Mouse (Mus musculus) MEL (cell line): Measurements from ENCODE around the gene Vcp. TPM values are rescaled to one million over a fixed set of nuclear protein-coding genes. Genes with fewer than 3 reads are reported as not detected.

Source experiments
- DNase-seq: peaks from one replicate; pipeline ENCODE4 v3.0.0; 2011; ENCODE audit warnings: low read depth, low spot score
- H3K27ac ChIP-seq: 2 replicates; pipeline ENCODE4 v1.5.1; 2012; ENCODE audit warnings: low read depth, mild to moderate bottlenecking, control low read depth, low read length, moderate library complexity; ENCODE audit not compliant: control insufficient read depth
- H3K27me3 ChIP-seq, 2 experiments: fragments of 150-350 bp in 1 of 2; sonication (generic) in 1 of 2; 2 replicates each; pipeline ENCODE4 v1.6.1; 2012; ENCODE audit warnings: low read length in 2 of 2, mild to moderate bottlenecking in 2 of 2, improper control_type of control experiment in 1 of 2, moderate library complexity in 1 of 2; ENCODE audit not compliant: insufficient read depth in 2 of 2, control insufficient read depth in 1 of 2
- H3K36me3 ChIP-seq, 2 experiments: 2 replicates each; pipeline ENCODE4 v1.6.1; 2012 to 2014; ENCODE audit warnings: low read length in 2 of 2, improper control_type of control experiment in 1 of 2, inconsistent platforms in 1 of 2, mild to moderate bottlenecking in 1 of 2; ENCODE audit not compliant: insufficient read depth in 2 of 2, control insufficient read depth in 1 of 2
- H3K4me1 ChIP-seq, 2 experiments: fragments of 150-350 bp in 1 of 2; sonication (generic) in 1 of 2; 2 replicates each; pipeline ENCODE4 v1.6.1; 2012; ENCODE audit warnings: low read length in 2 of 2, improper control_type of control experiment in 1 of 2, mild to moderate bottlenecking in 1 of 2; ENCODE audit not compliant: insufficient read depth in 2 of 2, control insufficient read depth in 1 of 2
- H3K4me3 ChIP-seq, 2 experiments: fragments of 150-350 bp in 1 of 2; sonication (generic) in 1 of 2; 2 replicates each; pipeline ENCODE4 v1.5.1; 2012; ENCODE audit warnings: low read depth in 2 of 2, low read length in 2 of 2, mild to moderate bottlenecking in 2 of 2, moderate library complexity in 2 of 2, control low read depth in 1 of 2, improper control_type of control experiment in 1 of 2; ENCODE audit not compliant: control insufficient read depth in 1 of 2, insufficient read depth in 1 of 2
- H3K79me2 ChIP-seq: 2 replicates; pipeline ENCODE4 v1.6.1; 2012; ENCODE audit warnings: mild to moderate bottlenecking, low read length, moderate library complexity; ENCODE audit not compliant: control insufficient read depth, poor library complexity, insufficient read depth
- H3K9ac ChIP-seq: 2 replicates; pipeline ENCODE4 v1.6.1; 2012; ENCODE audit warnings: low read depth, mild to moderate bottlenecking, control low read depth, low read length, moderate library complexity; ENCODE audit not compliant: control insufficient read depth, poor library complexity, severe bottlenecking
- H3K9me3 ChIP-seq: fragments of 150-350 bp; sonication (generic); replicated peaks from 2 replicates; pipeline ENCODE4 v1.6.1; 2012; ENCODE audit warnings: mild to moderate bottlenecking, low read length, improper control_type of control experiment, moderate library complexity; ENCODE audit not compliant: insufficient read depth
- BHLHE40 ChIP-seq: IDR thresholded peaks from 2 replicates; pipeline ENCODE4 v1.6.1; 2012; ENCODE audit warnings: low read depth, mild to moderate bottlenecking, inconsistent platforms, low read length, improper control_type of control experiment, borderline replicate concordance
- CHD2 ChIP-seq: IDR thresholded peaks from 2 replicates; pipeline ENCODE4 v1.6.1; 2011; ENCODE audit warnings: low read length, improper control_type of control experiment
- E2F4 ChIP-seq: IDR thresholded peaks from 2 replicates; pipeline ENCODE4 v1.6.1; 2011; ENCODE audit warnings: low read depth, low read length, improper control_type of control experiment, borderline replicate concordance
- ETS1 ChIP-seq: IDR thresholded peaks from 2 replicates; pipeline ENCODE4 v1.6.1; 2012; ENCODE audit warnings: low read depth, mild to moderate bottlenecking, inconsistent platforms, low read length, improper control_type of control experiment, moderate library complexity
- GABPA ChIP-seq: IDR thresholded peaks from 2 replicates; pipeline ENCODE4 v1.6.1; 2012; ENCODE audit warnings: low read depth, mild to moderate bottlenecking, inconsistent platforms, low read length, improper control_type of control experiment, moderate library complexity
- HCFC1 ChIP-seq: IDR thresholded peaks from 2 replicates; pipeline ENCODE4 v1.6.1; 2012; ENCODE audit warnings: low read depth, mild to moderate bottlenecking, inconsistent platforms, low read length, improper control_type of control experiment, moderate library complexity
- KAT2A ChIP-seq: conservative IDR thresholded peaks from 2 replicates; pipeline ENCODE4 v1.6.1; 2012; ENCODE audit warnings: low read depth, low read length, improper control_type of control experiment, inconsistent platforms
- MAZ ChIP-seq: IDR thresholded peaks from 2 replicates; pipeline ENCODE4 v1.6.1; 2012; ENCODE audit warnings: low read depth, mild to moderate bottlenecking, inconsistent platforms, low read length, improper control_type of control experiment
- MEF2A ChIP-seq: IDR thresholded peaks from 2 replicates; pipeline ENCODE4 v1.6.1; 2014; ENCODE audit warnings: low read depth, mild to moderate bottlenecking, inconsistent platforms, low read length, improper control_type of control experiment; ENCODE audit not compliant: poor library complexity, insufficient replicate concordance, severe bottlenecking; ENCODE audit errors: extremely low read depth
- MYC ChIP-seq: IDR thresholded peaks from 2 replicates; pipeline ENCODE4 v1.6.1; 2011; ENCODE audit warnings: low read depth, mild to moderate bottlenecking, low read length, improper control_type of control experiment, moderate library complexity
- POLR2A ChIP-seq, 2 experiments: IDR thresholded peaks; 2 replicates each; pipeline ENCODE4 v1.6.1; 2011 to 2012; ENCODE audit warnings: low read length in 2 of 2, mild to moderate bottlenecking in 2 of 2, control low read depth in 1 of 2, improper control_type of control experiment in 1 of 2, low read depth in 1 of 2, moderate library complexity in 1 of 2; ENCODE audit not compliant: control insufficient read depth in 1 of 2, insufficient read depth in 1 of 2, poor library complexity in 1 of 2
- POLR2AphosphoS2 ChIP-seq: IDR thresholded peaks from 2 replicates; pipeline ENCODE4 v1.6.1; 2011; ENCODE audit warnings: low read length, improper control_type of control experiment
- SIN3A ChIP-seq: IDR thresholded peaks from 2 replicates; pipeline ENCODE4 v1.6.1; 2012; ENCODE audit warnings: low read length, improper control_type of control experiment, inconsistent platforms
- TCF12 ChIP-seq: IDR thresholded peaks from 2 replicates; pipeline ENCODE4 v1.6.1; 2014; ENCODE audit warnings: low read depth, mild to moderate bottlenecking, inconsistent platforms, low read length, improper control_type of control experiment, moderate library complexity
- UBTF ChIP-seq: IDR thresholded peaks from 2 replicates; pipeline ENCODE4 v1.6.1; 2012; ENCODE audit warnings: low read depth, mild to moderate bottlenecking, inconsistent platforms, low read length, improper control_type of control experiment, moderate library complexity, borderline replicate concordance; ENCODE audit not compliant: insufficient read depth
- ZKSCAN1 ChIP-seq: IDR thresholded peaks from 2 replicates; pipeline ENCODE4 v1.6.1; 2012; ENCODE audit warnings: low read depth, mild to moderate bottlenecking, inconsistent platforms, low read length, improper control_type of control experiment, moderate library complexity
- ZNF384 ChIP-seq: IDR thresholded peaks from 2 replicates; pipeline ENCODE4 v1.6.1; 2012; ENCODE audit warnings: low read depth, mild to moderate bottlenecking, inconsistent platforms, low read length, improper control_type of control experiment
- polyA plus RNA-seq, 2 experiments: library from polyadenylated mRNA; stranded (reverse) in 1 of 2; unstranded in 1 of 2; fragments of >175 nt in 1 of 2; fragments of >200 nt in 1 of 2; gene quantifications; 2 replicates each; pipeline versions ENCODE4 v1.2.1 to v1.2.4; 2012; ENCODE audit warnings: low replicate concordance in 2 of 2, low read depth in 1 of 2; ENCODE audit not compliant: insufficient read length in 2 of 2, insufficient read depth in 1 of 2, missing spikeins in 1 of 2
- total RNA-seq: library from RNA; depleted of rRNA; stranded (reverse); fragments of 300-350 nt; gene quantifications from 2 replicates; pipeline ENCODE4 v1.2.3, GENCODE M21; 2012

Vcp gene
- total and polyA plus RNA-seq, 3 experiments, result 264 to 792 (median 420) TPM

- no peaks in the 10 kb centered on the region for H3K9me3 ChIP-seq
- peaks cover 3 to 10% of the 10 kb centered on the region in 2 experiments; a peak in 3 of 4 replicates for H3K4me1 ChIP-seq
- no peak for DNase-seq
- H3K4me3 ChIP-seq, result no peak overlapping the region
- H3K27ac ChIP-seq, result no peak overlapping the region
- no peak for TF ChIP-seq KAT2A
- no peak for TF ChIP-seq MYC
- TF ChIP-seq TCF12, result no peak
- TF ChIP-seq ZKSCAN1, result no peak
- no peak for TF ChIP-seq E2F4
- no peak for TF ChIP-seq ETS1
- TF ChIP-seq UBTF, result no peak
- TF ChIP-seq BHLHE40, result no peak
- no peak for TF ChIP-seq CHD2
- H3K27me3 ChIP-seq, result no peaks in the 10 kb centered on the region
- H3K79me2 ChIP-seq, result peaks cover 20% of the 10 kb centered on the region
- no peak overlapping the region for H3K9ac ChIP-seq
- H3K36me3 ChIP-seq, result peaks cover 2 to 15% of the 10 kb centered on the region in 2 experiments; a peak in 2 of 4 replicates
Measured at GRCm38 (mm10) chr4:43002756-43003439, 2.6 kb upstream of the Vcp start.

GRCm38 (mm10) chr4:43001272-43001671, 965 bp upstream of the Vcp start:
- Histone ChIP-seq H3K36me3 (peaks cover 7 to 25% of the 10 kb centered on the region in 2 experiments), H3K79me2 (peaks cover 32% of the 10 kb centered on the region), H3K9ac (no peak overlapping the region; the same call in 1 of the 2 replicates), H3K4me1 (peaks cover 3 to 13% of the 10 kb centered on the region in 2 experiments; a peak in 3 of 4 replicates), H3K27ac (no peak overlapping the region), H3K9me3 (no peaks in the 10 kb centered on the region), H3K27me3 (no peaks in the 10 kb centered on the region), H3K4me3 (no peak overlapping the region; a peak in 1 of 4 replicates)
- TF ChIP-seq BHLHE40 (no peak), MAZ (no peak), ZNF384 (no peak; the same call in 1 of the 2 replicates), POLR2A (IDR thresholded peaks at IDR 0.05; ENCODE audit: control insufficient read depth in 1 of 2, insufficient read depth in 1 of 2, low read depth in 1 of 2, low read length in 2 of 2, poor library complexity in 1 of 2) (no peak), POLR2AphosphoS2 (no peak), GABPA (no peak), CHD2 (no peak), UBTF (no peak), MEF2A (no peak), HCFC1 (no peak), KAT2A (no peak), SIN3A (no peak)
- DNase-seq, result no peak
